Mouse (Mus musculus) hindlimb bud, embryonic 11.5 days (tissue): ENCODE data around the gene Zscan26.
A peak's percentile ranks its signal among the peaks of the same experiment; 100 is the strongest.
"Not testable (repeated sequence)": the region's sequence is repeated elsewhere in the genome, so short reads cannot be mapped to it uniquely, and the experiment has no call there.

ENCODE experiments used
- DNase-seq: peaks from one replicate; pipeline ENCODE4 v3.0.0-alpha.2; 2012; ENCODE audit warnings: low read depth, low spot score; ENCODE audit errors: extremely low spot score

Zscan26 gene

DNA sequence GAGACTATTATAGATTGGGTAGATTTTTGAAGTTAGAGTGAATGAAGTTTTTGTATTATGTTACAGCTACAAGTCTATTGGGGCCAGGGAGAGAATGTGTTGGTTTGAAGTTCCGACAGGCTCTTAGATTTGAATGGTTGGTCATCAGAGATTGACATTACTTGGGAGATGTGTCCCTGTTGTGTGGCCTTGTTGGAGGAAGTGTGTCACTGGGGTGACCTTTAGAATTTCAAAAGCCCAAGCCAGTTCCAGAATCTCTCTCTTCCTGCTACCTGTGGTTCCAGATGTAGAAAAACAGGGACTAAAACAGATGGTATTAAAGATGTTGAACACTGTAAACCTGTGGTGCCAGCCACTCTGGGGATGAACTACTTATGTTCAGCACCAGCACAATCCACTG is 25.9 kb downstream of the Zscan26 start:
- DNase-seq: no peak

DNA sequence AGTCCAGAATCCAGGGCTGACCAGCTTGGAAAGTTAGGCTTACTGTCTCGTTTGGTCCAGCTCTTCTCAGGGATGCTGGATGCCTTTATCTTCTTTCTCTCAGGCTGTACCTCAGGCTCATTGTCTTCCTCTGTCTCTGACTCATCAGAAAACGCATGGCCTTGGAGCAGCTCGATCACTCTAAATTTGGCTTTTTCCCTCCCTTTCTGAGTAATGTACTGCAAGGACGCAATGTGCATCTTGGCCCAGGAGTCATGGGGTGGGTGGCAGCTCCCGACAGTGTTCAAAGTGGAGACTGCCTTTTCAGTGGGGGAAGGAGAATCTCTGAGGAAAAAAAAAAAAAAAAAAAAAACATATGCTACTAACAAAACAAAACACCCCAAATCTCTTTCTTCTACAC is 30.2 kb downstream of the Zscan26 start:
- no peak for DNase-seq

DNA sequence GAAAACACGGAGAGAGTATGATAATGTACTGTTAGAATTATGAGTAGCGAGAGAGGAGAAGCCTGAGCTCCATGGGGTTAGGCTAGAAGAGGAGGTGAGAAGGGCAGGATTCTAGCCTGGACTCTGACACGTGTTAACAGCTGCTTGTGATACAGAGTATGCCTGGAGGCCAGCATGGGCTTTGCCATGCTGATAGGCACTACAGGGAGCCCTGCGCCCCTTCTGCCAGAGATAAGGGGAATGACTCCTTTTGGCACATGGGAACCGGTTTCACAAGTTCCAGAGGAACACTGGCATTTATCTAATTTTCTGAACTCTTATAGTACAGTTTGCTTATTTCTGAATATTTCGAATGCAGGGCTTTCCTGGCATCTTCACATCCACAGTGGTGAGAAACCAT is 34.7 kb downstream of the Zscan26 start:
- no peak for DNase-seq

DNA sequence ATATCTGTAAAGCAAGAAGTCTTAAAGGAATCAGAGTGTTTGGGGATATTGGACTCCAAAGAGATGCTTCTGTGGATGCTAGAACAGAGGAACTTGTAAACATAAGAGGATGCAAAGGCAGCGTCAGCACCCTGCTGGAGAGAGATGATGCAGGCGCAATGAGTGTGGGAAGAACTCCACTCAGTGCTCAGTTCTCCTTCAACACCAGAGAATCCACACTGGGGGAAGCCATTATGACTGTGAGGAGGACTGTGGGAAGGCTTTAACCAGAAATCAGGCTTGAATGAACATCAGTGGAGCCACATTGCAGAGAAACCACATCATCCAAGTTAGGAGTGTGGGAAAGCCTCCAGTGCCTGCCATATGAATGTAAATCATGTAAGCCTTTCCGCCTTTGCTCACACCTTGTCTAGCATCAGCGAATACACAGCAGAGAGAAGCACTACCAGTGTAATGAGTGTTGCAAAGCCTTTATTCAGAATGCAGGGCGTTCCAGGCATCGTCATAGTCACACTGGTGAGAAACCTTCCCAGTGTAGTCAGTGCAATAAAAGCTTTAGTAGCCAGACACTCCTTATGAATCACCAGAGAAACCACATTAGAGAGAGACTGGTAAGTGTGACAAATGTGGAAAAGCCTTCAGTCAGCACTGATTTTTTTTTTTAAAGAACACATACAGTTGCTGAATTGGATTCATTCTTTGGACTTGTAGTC is 36.1 kb downstream of the Zscan26 start:
- DNase-seq: no peak

DNA sequence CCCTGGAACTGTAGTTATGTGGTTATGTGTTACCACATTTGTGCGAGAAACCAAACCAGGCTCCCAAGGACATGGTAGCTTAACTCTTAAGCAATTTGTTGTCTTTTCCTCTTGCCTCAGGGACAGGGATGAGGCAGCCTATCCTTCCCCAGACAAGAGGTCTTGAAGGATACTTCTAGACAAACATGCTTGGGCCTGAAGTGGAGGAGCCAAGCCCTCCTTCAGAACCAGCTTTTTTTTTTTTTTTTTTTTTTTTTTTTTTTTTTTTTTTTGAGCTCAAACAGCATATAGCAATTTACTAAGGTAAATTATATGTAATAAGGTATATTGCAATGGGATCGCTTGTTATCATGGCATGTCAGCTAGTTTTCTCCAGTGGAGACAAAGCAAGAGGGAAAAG is 37.8 kb downstream of the Zscan26 start:
- no peak for DNase-seq

DNA sequence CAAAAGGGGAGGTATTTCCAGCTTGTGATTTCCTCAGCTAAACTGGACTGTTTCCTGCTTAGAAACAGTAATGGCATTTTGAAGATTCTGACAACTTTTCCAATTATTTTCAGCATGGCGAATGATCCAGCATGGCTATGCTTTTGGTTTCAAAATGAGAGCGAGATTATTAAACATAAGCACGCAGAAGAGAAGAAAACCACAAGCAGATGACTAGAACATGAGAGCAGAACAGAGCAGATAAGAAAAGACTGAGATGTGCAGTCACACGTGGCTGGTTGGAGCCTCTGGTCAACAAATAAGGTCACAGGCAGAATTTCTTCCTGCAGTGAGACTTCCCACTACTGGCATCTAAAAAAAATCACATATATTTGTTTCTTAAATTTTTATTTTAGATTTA is 38.3 kb downstream of the Zscan26 start:
- no peak for DNase-seq

GRCm38 (mm10) chr13:21414231-21415212 is 39.0 kb downstream of the Zscan26 start:
- DNase-seq: no peak

GRCm38 (mm10) chr13:21408805-21409459 is 44.6 kb downstream of the Zscan26 start:
- DNase-seq: no peak

DNA sequence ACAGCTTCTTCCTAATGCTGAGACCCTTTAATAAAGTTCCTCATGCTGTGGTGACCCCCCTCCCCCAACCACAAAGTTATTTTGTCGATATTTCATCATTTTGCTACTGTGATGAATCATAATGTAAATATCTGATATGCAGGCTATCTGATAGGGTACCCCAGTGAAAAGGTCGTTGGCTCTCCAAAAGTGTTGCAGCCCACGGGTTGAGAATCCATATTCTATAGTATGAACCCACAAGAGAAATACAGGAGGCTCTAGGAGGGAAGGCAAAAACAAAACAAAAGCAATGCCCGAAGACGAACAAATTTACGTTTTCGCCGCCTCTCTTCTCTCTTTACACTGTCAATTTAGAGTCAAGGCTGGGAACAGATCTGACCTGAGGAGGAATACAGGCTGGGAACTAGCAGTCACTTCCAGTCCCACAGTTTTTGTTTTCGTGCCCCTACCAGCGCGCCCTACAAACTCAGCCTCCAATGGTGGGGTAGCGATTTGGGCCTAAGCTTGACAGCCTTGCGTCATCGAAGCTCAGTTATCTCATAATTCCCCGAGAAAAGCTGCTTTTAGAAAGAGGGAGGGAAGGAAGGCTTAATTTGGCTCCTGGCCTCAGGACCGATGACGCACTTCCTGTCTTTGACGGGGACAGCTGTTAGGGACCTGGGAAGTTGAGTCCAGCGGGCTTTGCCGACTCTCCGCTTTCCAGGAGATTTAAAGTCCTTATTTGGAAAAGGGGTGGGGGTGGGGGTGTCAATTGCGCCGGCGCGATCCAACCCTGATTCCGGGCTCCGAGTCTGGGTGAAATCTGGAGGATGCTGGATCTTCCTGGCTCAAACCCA is 45.3 kb downstream of the Zscan26 start:
- peak; percentile 56 for DNase-seq

- DNase-seq: no peak
Observed at GRCm38 (mm10) chr13:21407341-21407740, 46.2 kb downstream of the Zscan26 start.

- no peak for DNase-seq
Observed at GRCm38 (mm10) chr13:21402848-21403247, 50.7 kb downstream of the Zscan26 start.

DNA sequence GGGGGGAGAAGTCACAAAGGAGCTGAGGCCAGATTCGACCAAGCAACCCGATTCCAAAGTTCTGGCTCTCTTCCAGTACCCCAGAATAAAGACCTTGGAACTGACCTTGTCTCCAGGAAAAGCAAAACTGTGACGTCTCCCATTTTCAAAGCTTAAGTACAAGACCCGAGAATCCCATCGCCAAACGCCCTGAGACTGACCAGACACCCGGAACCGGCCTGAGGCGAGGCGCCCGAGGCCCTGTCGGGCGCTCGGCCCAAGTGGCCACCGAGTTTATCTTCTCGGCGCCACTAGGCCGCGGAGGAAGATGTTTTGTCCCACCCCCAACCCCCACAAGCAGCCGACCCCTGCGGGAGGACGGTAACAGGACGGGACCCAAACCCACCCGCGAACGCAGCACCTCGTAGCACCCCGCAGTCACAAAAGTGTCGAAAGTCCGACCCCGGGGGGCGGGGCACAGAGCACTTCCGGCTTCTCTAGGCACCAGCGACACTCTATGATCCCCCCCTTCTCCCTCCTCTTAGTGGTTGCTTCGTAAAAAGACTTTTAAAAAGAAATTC is 51.2 kb downstream of the Zscan26 start, which contains the start of gene Zkscan3:
Gene Zkscan3 (minus strand): TSS at position 469 of the 560 bp plus-strand sequence.
- DNase-seq: peak; percentile 18

DNA sequence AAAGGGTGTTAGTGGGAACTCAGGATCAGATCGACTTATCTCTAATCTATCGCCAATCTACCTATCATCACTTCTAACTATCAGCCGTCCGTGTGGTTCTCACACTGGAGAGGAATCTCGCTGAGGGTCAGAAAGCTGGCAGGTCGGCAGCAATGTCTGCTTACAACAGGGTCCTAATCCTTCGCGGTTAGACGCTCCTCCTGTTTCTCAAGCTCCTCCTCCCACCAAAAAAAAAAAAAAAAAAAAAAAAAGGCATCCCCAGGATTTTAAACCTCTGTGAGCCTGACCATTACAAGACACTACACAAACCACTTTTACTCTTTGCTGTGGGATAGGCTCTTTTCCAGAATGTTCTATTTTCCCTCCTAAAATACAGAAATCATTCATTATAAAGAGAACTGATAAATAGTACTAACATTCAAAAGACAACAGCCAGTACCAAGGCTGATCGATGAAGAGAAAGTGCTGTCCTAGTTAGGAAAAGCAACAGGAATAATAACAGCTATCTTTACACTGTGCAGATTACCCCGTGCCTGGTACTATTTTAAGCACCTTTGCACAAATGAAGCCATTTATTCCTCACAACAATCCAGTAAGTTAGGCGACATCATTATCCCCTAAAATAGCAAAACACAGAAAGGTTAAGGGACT is 51.8 kb downstream of the Zscan26 start:
- peak; percentile 8 for DNase-seq

DNA sequence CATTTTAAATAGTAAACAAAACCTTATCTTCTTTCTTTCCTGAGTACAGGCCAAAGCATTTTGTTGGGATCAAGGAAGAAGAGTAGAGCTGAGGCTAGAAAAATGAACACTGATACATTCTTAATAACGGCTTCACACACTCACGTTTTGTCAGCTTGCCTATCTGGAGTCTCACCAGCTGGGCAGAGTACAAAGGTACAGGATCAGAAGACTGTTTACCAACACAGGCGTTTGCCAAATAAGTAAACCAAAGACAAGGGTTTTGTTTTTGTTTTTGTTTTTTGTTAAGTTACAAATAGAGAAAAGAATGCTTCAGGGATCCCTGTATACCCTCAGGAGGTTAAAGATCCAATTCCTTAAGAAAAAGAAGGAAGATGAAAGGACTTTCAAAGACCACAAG is 52.4 kb downstream of the Zscan26 start:
- no peak for DNase-seq

GRCm38 (mm10) chr13:21397486-21397885 is 56.0 kb downstream of the Zscan26 start:
- DNase-seq: no peak

DNA sequence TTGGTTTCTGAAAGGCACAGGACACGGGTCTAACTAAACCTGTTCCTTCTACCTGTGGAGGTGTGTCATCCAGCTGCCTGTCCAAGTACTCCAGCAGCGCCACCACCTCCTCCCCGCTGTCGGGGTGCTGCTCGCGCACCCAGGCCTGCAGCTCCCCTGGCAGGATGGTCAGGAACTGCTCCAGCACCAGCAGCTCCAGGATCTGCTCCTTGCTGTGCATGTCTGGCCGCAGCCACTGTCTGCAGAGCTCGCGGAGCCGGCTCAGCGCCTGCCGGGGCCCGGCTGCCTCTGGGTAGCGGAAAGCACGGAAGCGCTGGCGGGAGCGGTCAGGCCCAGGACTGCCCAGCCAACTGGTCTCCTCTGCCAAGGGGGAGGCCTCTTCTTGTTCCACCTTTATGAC is 57.5 kb downstream of the Zscan26 start:
- DNase-seq: not testable (repeated sequence)

- DNase-seq: no peak
Observed at GRCm38 (mm10) chr13:21395623-21396022, 57.9 kb downstream of the Zscan26 start.

DNA sequence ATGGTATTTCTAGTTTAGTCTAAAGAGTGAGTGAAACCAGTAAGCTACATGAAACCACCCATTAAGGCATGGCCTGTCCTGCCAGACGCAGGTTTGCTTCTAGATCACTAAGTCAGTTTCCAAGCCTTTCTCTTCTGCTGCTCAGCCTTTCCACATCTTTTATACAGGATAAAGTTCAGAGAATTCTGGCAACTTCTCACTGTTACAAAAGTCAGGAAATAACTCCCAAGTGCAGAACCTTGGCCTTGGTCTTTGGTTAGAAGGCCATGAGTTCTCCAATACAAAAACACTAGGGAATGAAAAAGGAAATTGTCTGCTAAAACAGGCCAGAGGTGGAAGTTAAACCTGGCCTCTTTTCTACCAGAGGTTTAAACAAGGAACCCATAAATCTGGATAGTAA is 58.3 kb downstream of the Zscan26 start:
- DNase-seq: no peak
